Mouse (Mus musculus) MN1 (cell line): ENCODE data around the gene Sbk3.

Source experiments
- DNase-seq: peaks from one replicate; pipeline ENCODE4 v3.0.0-alpha.2; 2016; ENCODE audit warnings: low spot score

Sbk3 gene

DNA sequence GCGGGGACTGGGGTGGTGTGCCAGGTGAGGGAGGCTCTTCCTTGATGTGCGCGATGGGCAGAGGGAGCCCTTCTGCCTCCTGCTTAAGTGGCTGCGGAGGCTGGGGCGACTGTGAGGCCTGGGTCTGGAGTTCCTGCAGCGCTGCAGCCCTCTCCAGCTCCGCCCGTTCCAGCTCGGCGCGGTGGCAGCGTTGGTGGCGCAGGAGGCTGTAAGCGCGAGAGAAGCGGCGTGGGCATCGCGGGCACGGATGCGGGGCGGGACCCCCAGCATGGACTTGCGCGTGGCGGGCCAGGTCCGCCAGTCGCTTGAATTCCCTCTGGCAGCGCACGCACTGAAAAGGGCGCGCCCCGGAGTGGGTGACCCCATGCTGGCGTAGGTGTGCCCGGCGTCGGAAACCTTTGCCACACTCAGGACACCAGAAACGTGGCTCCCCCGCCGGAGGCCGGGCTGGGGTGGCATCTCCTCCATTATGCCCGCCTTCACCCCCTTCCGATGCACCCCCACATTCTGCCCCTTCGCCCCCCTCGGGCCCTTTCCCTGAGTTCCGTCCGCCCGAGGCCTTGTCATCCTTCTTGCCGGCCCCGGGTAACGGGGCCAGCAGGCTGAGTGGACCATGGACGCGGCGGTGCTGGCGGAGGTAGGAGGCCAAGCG is 22.5 kb upstream of the Sbk3 start:
- no peak for DNase-seq

DNA sequence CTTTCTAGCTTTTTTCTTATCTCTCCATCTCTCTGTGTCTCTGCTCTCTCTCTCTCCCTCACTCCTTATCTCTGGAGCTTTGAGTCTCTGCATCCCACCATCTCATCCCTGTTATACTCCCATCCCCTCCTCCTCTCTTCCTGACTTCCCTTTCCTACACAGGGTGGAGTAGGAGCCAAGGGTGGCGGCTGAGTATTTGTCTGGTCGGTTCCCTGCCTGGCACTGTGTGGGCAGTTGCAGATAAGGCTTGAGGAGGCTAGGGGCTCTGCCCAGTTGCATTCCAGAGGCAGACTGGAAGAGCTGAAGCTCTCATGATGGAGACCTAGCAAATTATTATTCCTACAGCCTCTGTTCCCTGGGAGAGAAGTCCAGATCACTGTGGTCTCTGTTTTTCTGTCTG is 17.3 kb upstream of the Sbk3 start:
- DNase-seq: no peak

GRCm38 (mm10) chr7:4976832-4977231 is 5.9 kb upstream of the Sbk3 start:
- no peak for DNase-seq

DNA sequence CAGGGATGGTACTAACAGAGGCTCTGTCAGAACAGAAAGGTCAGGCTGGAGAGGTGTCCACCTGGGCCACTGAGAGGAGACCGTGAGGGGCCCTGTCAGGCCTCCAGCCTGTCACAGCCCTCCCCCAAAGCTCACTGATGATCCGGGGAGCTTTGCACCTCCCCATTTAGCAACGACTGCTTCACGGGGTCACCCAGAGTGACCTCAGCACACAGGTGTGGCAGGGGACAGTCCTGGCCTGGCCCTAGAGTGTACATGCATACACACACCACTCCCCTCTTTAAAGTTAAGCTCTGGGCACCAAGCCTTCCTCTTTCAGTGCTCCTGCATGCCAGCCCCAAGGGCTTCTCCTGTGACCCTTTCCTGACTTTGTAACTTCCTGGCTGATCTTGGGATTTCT is 4.5 kb upstream of the Sbk3 start:
- DNase-seq: no peak

DNA sequence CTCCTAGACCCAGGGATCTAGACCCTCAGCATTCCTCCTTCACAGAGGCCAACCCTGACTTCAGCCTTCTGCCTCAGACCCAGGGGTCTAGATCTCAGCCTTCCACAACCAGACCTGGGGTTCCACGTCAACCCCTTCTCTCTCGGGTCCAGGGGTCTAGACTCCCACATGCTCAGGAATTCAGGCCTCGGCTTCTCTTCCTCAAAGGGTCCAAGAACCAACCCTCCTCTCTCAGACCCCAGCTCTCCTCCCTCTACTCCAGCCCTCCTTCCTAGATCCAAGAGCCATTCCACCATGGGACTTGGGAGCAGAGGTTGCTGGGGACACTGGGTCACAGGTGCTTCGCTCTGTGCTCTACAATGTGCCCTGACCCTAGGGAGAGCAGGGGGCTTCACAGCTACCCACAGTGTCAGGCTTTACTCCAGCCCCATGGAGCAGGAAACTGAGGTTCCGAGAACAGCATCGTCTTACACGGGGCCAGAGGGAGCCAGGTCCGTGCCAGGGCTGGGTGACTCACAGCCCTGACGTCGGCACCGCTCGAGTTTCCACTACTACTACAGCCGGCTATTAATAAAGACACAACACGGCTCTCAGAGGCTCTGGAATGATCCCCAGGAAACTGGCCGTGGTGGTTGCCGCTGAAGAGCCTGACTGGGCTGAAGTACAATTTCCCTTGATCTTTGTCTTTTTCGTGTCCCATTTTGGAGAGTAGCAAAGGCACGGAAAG is 1.5 kb upstream of the Sbk3 start:
- peak; percentile 55 for DNase-seq

DNA sequence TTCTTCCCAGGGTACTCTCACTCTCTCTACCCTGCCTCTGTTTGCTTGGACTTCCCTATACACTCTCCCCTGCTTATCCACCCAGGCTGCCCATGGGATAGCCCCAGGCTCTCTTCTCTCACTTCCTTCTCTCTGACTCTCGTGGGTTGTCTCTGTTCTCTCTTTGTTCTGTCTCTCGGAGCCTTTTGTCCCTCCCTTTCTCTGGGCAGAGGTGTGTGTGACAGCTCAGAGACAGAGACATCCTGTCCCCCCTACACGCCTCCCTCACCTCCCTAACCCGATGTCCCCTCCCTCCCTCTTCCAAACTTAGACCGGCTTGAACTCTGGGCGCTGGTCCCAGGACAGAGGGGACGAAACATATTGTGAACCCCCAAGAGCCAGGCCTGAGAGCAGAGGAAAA is 742 bp upstream of the Sbk3 start:
- DNase-seq: no peak

DNA sequence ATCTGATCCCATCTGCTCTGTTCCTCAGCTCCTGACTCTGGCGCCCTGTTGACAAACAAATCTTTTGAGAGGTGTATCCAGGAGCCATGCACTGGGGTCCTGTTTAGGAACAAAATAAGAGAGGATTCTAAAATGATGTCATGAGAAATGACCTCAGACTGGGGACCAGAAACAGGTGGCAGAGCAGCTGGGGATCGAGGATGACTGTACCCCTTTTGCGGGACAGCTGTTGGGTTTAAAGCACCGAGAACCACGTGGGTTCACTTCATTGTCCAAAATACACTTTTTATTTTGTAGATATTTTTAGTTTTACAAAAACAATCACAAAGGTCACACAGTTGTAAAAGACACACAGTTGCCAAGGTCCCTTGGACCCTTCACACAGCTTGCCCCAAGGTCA is 6.0 kb downstream of the Sbk3 start:
- no peak for DNase-seq

DNA sequence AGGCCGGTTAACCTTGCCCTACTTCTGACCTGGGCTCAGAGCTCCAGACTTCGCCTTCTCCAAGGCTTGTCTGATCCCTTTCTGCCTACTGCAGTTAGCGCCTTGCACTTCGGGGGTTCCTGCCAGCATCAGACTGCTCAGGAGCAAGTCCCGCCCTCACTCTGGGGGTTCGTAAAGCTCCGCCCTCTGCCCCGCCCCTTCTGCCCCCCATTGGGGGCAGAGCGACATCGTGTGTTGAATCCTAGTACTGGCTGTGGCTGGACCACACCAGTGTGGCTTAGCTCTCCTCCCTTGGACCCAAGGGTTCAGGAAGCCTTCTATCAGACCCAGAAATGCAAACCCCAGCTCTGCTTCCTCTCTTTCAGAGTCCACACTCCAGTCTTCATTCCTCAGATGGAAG is 6.7 kb downstream of the Sbk3 start, which contains the start of gene Sbk2:
Gene Sbk2, minus strand, starts transcription at position 135 of the 400 bp plus-strand sequence.
- no peak for DNase-seq

GRCm38 (mm10) chr7:4963527-4963926 is 7.4 kb downstream of the Sbk3 start:
- no peak for DNase-seq

DNA sequence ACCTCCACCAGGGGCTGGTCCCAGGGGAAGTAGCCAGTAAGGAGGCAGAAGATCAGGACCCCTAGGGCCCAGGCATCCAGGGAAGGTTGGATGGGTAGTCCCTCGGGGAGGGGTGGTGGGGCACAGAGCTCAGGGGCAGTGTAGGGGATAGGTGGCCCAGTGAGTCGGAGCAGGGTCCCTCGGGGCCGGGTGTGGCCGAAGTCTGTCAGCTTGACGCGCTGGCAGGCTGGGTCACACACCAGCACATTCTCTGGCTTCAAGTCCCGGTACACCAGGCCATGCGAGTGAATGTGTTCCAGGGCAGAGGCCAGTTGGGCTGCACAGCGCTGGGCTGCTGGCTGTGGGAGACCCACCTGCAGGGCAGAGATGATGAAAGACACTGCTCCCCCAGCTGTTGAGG is 13.6 kb downstream of the Sbk3 start:
- DNase-seq: no peak

GRCm38 (mm10) chr7:4953815-4954445 is 17.0 kb downstream of the Sbk3 start:
- DNase-seq: no peak

DNA sequence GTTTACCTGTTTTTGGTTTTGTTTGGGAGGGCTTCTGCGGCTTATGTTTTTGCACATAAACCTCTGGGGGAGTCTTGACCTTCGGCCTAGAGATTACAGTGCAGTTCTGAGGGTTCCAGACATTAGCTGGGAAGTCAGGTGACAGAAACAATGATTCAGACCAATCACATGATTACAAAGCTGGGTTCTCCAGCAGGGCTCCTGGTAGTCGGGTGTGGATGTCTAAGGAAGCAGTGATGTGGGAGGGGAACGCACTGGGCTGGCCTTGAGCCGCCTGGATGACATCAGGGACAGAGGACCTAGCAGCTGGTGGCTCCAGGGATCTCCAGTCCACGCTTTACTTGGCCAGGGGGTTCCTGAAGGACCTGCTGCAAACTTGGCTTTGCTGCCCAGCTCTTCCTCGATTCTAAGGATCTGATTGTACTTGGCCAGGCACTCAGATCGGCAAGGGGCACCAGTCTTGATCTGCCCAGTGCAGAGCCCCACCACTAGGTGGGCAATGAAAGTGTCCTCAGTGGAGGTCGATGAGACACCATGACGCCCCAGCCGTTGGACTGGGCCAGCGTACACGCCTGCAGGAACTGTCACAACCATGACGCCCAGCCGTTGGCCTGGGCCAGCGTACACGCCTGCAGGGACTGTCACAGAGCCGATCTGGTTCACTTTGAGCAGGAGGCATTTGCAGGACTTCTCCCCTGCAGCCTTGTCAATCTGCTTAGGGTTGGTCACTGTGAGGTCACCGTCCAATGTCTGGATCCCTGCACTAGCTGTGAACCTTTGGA is 20.2 kb downstream of the Sbk3 start:
- peak; percentile 27 for DNase-seq

GRCm38 (mm10) chr7:4948386-4948785 is 22.6 kb downstream of the Sbk3 start:
- no peak for DNase-seq

DNA sequence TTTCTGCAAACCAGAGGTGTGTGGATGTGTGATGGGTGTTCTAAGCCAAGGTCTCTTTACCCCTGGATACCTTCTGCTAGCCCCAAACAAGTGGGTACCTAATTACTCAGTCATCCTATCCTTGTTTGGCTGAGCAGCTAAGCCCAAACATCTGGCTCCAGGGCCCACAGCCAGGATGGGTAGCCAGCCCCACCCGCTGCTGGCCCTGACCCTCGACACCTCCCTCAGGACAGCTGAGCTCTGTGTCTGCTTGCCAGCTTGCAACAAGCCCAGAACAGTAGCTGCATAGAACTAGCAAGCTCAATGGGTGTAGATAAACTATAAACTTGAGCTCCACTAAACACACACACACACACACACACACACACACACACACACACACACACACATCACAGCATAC is 23.1 kb downstream of the Sbk3 start:
- DNase-seq: peak; percentile 31

GRCm38 (mm10) chr7:4943223-4943815 is 27.6 kb downstream of the Sbk3 start:
- DNase-seq: peak; percentile 92

DNA sequence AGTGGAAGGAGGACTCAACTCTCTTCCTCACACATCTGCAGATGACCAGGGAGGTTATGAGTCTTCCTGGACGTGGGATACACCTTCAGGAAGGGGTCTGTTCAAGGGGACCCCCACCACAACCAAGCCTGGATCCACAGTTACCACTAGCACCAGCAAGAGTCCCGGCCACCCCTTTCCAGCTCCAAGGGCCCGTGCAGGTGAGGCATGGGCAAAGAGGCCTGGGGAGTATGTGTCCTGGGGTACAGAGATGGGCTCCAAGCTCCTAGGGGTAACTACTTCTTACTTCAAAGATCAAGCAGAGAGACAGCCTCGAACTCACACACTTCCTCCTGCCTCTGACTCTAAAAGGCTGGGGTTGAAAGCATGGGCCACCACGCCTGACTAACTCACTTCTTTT is 28.3 kb downstream of the Sbk3 start:
- DNase-seq: no peak

DNA sequence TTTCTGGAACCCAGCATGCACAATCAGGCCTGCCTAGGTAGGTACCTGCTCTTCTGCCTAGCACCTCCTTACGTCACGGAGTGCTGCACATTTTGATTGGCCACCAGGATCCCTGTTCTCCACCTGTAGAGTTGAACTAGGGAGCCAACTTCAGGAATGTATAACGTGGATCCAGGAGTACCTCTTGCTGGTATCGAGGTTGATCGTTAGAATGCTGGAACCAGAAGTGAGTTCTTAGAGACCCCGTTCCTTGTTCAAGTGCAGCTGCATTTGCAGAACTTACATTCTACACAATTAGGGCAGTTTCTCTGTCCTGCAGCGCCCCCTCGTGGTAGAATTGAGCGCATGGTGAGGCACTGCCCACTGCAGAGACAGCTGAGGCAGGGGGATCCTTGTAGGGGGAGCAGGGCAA is 30.9 kb downstream of the Sbk3 start:
- peak; percentile 78 for DNase-seq

- DNase-seq: no peak
These were observed 32.5 kb downstream of the Sbk3 start for GRCm38 (mm10) chr7:4938456-4938855.

- no peak for DNase-seq
These were observed 33.6 kb downstream of the Sbk3 start for GRCm38 (mm10) chr7:4937392-4937791.

DNA sequence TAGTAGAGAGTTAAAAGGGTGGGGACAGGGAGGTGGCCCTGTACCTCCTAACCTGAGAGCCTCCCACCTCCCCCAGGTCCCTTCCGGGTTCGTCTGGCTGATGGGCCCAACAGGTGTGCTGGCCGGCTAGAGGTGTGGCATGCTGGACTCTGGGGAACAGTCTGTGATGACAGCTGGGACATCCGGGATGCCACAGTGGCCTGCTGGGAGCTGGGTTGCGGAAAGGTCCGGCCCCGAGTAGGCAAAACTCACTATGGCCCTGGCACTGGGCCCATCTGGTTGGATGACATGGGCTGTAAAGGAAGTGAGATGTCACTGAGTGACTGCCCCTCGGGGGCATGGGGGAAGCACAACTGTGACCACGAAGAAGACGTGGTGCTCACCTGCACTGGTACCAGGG is 34.1 kb downstream of the Sbk3 start:
- no peak for DNase-seq

GRCm38 (mm10) chr7:4934160-4934914 is 36.6 kb downstream of the Sbk3 start:
- DNase-seq: no peak
